Mouse (Mus musculus) liver, embryonic 14.5 days (tissue): Measurements from ENCODE around the gene Mtrex. TPM values are rescaled to one million over a fixed set of nuclear protein-coding genes. Genes with fewer than 3 reads are reported as not detected.

Source experiments
- ATAC-seq: fragments of 200-750 bp; cut with Nextera tagmentation; 2 replicates; pipeline ENCODE4 v1.8.0; 2017; ENCODE audit warnings: moderate number of reproducible peaks, mild to moderate bottlenecking, moderate library complexity; ENCODE audit not compliant: insufficient read depth
- DNase-seq, 3 experiments: peaks; one replicate each; pipeline ENCODE4 v3.0.0-alpha.2; 2012 to 2013; ENCODE audit warnings: low read depth in 3 of 3, low spot score in 3 of 3
- H3K27ac ChIP-seq: fragments of 300-500 bp; sonication (generic); 2 replicates; pipeline ENCODE4 v1.5.1; 2014; ENCODE audit warnings: moderate library complexity, mild to moderate bottlenecking, control low read depth, inconsistent platforms
- H3K27me3 ChIP-seq: fragments of 300-500 bp; sonication (generic); 2 replicates; pipeline ENCODE4 v1.6.1; 2014; ENCODE audit warnings: mild to moderate bottlenecking, low read length, moderate library complexity; ENCODE audit not compliant: control insufficient read depth, insufficient read depth
- H3K36me3 ChIP-seq: fragments of 300-500 bp; sonication (generic); replicated peaks from 2 replicates; pipeline ENCODE4 v1.6.1; 2014; ENCODE audit warnings: low read depth; ENCODE audit not compliant: control insufficient read depth, insufficient read depth
- H3K4me1 ChIP-seq, 2 experiments: fragments of 200-500 bp in 1 of 2; fragments of 300-500 bp in 1 of 2; sonication (generic) in 1 of 2; replicated peaks; 2 replicates each; pipeline ENCODE4 v1.6.1; 2012 to 2014; ENCODE audit warnings: antibody characterized with exemption in 1 of 2, inconsistent platforms in 1 of 2, low read length in 1 of 2; ENCODE audit not compliant: control insufficient read depth in 2 of 2, insufficient read depth in 2 of 2
- H3K4me2 ChIP-seq: fragments of 300-500 bp; sonication (generic); 2 replicates; pipeline ENCODE4 v1.6.1; 2014; ENCODE audit warnings: low read depth, mild to moderate bottlenecking, control low read depth, moderate library complexity
- H3K4me3 ChIP-seq, 2 experiments: fragments of 200-500 bp in 1 of 2; fragments of 300-500 bp in 1 of 2; sonication (generic) in 1 of 2; 2 replicates each; pipeline ENCODE4 v1.5.1; 2012 to 2014; ENCODE audit warnings: low read depth in 2 of 2, low read length in 2 of 2, mild to moderate bottlenecking in 2 of 2, control low read depth in 1 of 2, inconsistent platforms in 1 of 2, moderate library complexity in 1 of 2; ENCODE audit not compliant: insufficient read depth in 1 of 2
- H3K9ac ChIP-seq: fragments of 300-500 bp; sonication (generic); replicated peaks from 2 replicates; pipeline ENCODE4 v1.6.1; 2014; ENCODE audit warnings: mild to moderate bottlenecking, control low read depth, moderate library complexity
- H3K9me3 ChIP-seq: fragments of 300-500 bp; sonication (generic); 2 replicates; pipeline ENCODE4 v1.6.1; 2016; ENCODE audit warnings: low read length, mixed read lengths; ENCODE audit not compliant: control insufficient read depth
- CTCF ChIP-seq: IDR thresholded peaks from 2 replicates; pipeline ENCODE4 v1.5.1; 2016; ENCODE audit warnings: antibody characterized with exemption, low read depth, control low read depth
- EP300 ChIP-seq: IDR thresholded peaks from 2 replicates; pipeline ENCODE4 v1.6.1; 2016; ENCODE audit warnings: antibody characterized with exemption, low read depth
- WGBS: fragments of 180-500 bp; shearing (Covaris S2); extraction: QIAGEN DNeasy Blood & Tissue Kit; methylation state at CpG from one replicate; pipeline ENCODE4 v1.1.7; 2014; ENCODE audit not compliant: insufficient replicate concordance; 5-methylcytosine and 5-hydroxymethylcytosine counted together
- polyA plus RNA-seq, 2 experiments: library from polyadenylated mRNA; depleted of rRNA in 1 of 2; stranded (reverse) in 1 of 2; unstranded in 1 of 2; fragments of >200 nt; fragmentation: Nextera tagmentation in 1 of 2; extraction: Ambion mirVana in 1 of 2; gene quantifications; 2 replicates each; pipeline versions ENCODE4 v1.2.1 to v1.2.3; 2012 to 2014

Gene Mtrex
- polyA plus RNA-seq, 2 experiments, result 18.6 to 37.7 TPM

DNA sequence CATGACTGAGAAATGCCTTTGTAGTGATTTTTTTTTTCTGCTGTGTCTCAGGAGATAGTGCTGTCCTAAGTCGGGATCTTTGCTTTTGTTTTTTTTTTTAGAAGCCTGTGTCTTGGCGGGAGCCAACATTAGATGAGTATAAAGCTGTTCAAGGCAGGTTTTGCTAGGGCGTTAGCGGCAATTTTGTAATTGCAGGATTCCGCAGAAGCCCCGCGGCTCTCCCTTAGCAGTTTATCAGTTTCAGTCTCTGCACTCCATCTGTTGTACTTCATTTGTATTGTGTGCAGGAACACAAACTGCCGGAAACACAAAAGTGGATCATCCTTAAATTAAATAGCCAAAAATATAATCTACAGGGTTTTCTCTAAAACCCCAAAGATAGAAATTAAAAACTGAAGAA is 26.9 kb upstream of the Mtrex start:
- H3K9me3 ChIP-seq, result no peaks in the 10 kb centered on the region
- WGBS, result 84% methylated on average over 8 of the region's 8 CpGs
- no peak for ATAC-seq
- H3K27ac ChIP-seq, result no peak overlapping the region
- no peak overlapping the region for H3K4me3 ChIP-seq
- peaks cover 4% of the 10 kb centered on the region; the same call in 1 of the 2 replicates for H3K36me3 ChIP-seq
- H3K9ac ChIP-seq, result no peak overlapping the region
- no peaks in the 10 kb centered on the region for H3K27me3 ChIP-seq
- no peaks in the 10 kb centered on the region for H3K4me1 ChIP-seq
- TF ChIP-seq EP300 (no peak), CTCF (no peak)
- H3K4me2 ChIP-seq, result no peak overlapping the region
- DNase-seq, result no peak

DNA sequence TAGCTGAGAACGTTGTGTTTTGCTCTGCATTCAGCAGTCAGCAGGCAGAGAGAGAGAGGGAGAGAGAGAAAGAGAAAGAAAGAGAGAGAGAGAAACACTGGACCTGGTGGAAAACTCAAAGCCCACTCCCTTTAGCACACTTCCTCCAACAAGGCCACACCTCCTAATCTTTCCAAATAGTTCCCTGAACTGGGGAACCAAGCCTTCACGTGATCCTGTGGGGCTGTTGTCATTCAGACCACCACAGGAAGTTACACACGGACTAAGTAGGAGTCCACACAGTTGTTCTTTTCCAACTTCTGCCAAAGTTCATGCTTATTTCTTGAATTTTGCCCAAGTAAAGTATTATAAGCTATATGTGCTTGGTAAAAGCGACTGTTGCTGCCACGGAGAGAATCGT is 18.7 kb upstream of the Mtrex start:
- TF ChIP-seq CTCF, result no peak
- no peak for TF ChIP-seq EP300
- H3K4me1 ChIP-seq, result no peaks in the 10 kb centered on the region; a peak in 1 of 4 replicates
- DNase-seq (no peak), ATAC-seq (no peak)
- H3K9me3 ChIP-seq, result no peaks in the 10 kb centered on the region
- WGBS, result 68% methylated on average over 6 of the region's 6 CpGs
- no peak overlapping the region for H3K27ac ChIP-seq
- H3K4me2 ChIP-seq, result no peak overlapping the region
- H3K9ac ChIP-seq, result no peak overlapping the region
- H3K36me3 ChIP-seq, result peaks cover 3% of the 10 kb centered on the region
- no peak overlapping the region for H3K4me3 ChIP-seq
- no peaks in the 10 kb centered on the region for H3K27me3 ChIP-seq

DNA sequence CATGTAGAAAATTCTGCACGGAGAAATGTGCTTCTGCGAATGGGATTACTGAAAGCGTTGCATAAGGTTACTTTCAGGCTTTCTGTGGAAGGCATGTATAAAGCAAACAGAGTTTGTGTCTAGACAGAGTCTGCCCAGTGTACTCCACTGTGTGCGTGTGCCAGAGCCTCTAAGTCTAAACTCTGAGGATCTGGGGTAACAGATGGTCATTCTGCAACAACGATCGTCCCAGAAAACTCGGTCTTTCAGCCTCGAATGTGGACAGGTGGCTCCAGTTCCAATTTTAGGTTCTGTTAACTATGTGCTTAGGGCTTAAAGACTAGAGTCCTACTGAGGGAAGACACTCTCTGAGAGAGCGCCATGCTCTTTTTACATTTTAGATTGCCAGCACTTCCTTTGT is 18.1 kb upstream of the Mtrex start:
- Histone ChIP-seq H3K4me2 (no peak overlapping the region), H3K9ac (no peak overlapping the region), H3K9me3 (no peaks in the 10 kb centered on the region), H3K36me3 (peaks cover 3% of the 10 kb centered on the region), H3K27me3 (no peaks in the 10 kb centered on the region), H3K4me1 (no peaks in the 10 kb centered on the region; a peak in 1 of 4 replicates), H3K4me3 (no peak overlapping the region), H3K27ac (no peak overlapping the region)
- DNase-seq, result no peak
- no peak for ATAC-seq
- 83% methylated on average over 9 of the region's 9 CpGs for WGBS
- TF ChIP-seq CTCF (no peak), EP300 (no peak)

DNA sequence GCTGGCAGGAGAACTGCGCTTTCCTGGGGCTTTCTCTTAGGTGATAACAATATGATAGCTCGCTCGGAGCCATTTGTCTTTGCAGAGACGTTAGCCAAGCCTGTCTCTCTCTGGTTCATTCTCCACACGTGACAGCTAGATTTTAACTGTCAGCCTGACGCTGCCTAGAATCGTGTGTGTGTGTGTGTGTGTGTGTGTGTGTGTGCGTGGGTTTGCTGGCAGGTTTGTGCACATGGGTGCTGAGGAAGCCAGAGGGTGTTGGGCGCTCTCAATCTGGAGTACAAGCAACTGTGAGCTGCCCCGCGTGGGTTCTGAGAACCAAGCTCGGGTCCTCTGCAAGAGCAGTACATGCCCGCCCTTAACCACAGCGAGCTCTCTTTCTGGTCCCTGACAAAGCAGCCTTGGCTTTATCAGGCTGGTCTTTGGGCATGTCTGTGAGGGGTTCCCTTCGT is 14.7 kb upstream of the Mtrex start:
- 30% methylated on average over 15 of the region's 15 CpGs for WGBS

DNA sequence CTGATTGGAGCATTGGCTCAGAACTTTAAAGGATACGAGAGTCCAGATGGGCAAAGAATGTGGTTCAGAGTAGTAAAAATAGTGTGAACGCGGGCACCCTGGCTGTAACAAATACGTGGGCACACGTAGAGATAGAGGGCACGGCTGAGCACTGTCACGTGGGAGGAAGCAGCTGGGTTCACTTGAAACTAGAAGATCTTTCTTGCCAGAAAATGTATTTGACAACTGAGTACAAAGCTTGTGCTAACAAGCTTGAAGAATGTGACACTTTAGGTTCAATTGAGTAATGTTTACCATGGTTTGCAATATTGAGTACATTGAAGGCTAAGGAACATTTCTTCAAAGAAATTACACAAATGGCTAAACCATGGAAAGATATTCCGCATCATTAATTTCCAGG is 10.9 kb upstream of the Mtrex start:
- H3K36me3 ChIP-seq, result no peaks in the 10 kb centered on the region; the same call in 1 of the 2 replicates
- no peak overlapping the region for H3K4me3 ChIP-seq
- ATAC-seq, result no peak
- H3K27me3 ChIP-seq, result no peaks in the 10 kb centered on the region
- H3K27ac ChIP-seq, result no peak overlapping the region
- H3K4me1 ChIP-seq, result no peaks in the 10 kb centered on the region; a peak in 1 of 4 replicates
- DNase-seq, result no peak
- H3K9ac ChIP-seq, result no peak overlapping the region
- no peaks in the 10 kb centered on the region for H3K9me3 ChIP-seq
- 80% methylated on average over 8 of the region's 8 CpGs for WGBS
- no peak overlapping the region for H3K4me2 ChIP-seq
- no peak for TF ChIP-seq CTCF
- TF ChIP-seq EP300, result no peak

More for the DNA sequence above, 14.7 kb upstream of the Mtrex start:
- peak overlapping the region; percentile 26 for H3K4me2 ChIP-seq
- no peaks in the 10 kb centered on the region for H3K27me3 ChIP-seq
- no peak overlapping the region for H3K9ac ChIP-seq
- no peaks in the 10 kb centered on the region for H3K9me3 ChIP-seq
- no peaks in the 10 kb centered on the region; a peak in 1 of 4 replicates for H3K4me1 ChIP-seq
- no peak overlapping the region for H3K27ac ChIP-seq
- H3K4me3 ChIP-seq, result no peak overlapping the region
- DNase-seq (no peak), ATAC-seq (peak; percentile 79)
- peaks cover 3% of the 10 kb centered on the region for H3K36me3 ChIP-seq
- no peak for TF ChIP-seq EP300
- TF ChIP-seq CTCF, result no peak
